Mouse (Mus musculus): Measurements from ENCODE around the gene Nfkb2.

DNA sequence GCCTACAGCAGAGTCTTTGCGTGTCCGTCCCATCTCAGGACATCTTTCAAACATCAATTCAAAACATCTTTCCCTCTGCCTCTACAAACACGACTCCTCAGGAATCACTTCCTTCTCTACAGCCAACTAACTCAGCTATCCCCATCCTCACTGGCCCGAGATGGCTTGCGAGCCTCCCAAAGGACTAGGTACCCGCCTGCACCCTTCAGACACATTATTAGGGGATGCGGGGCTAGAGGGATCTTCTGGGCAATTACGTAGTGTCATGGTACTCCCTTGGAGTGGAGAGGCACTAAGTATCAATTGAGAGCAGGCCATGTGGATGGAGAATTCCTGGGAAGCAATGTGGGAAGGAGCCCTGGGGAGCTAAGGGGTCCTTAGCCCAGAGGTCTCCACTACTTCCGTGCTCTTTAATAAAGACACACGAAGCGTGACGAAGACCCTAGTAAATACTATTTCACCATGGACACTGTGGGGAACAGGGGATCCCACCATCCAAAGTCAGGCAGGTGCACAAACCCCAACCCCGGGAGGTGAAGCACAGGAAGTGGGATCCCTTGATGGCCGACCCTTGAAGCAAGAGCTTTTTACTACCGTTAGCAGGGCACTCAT is 33.7 kb downstream of the Nfkb2 start:
- TF ChIP-seq MYOD1 (IDR thresholded peaks at IDR 0.05; ENCODE audit: control insufficient read depth in 1 of 3, insufficient read length in 2 of 3, low read depth in 2 of 3) (no peak), POLR2A (IDR thresholded peaks at IDR 0.05; ENCODE audit: insufficient read length, low read depth) (no peak), TCF3 (IDR thresholded peaks at IDR 0.05; ENCODE audit: insufficient read length, low read depth) (no peak), TCF12 (IDR thresholded peaks at IDR 0.05; ENCODE audit: insufficient read depth, poor library complexity, severe bottlenecking) (no peak), USF1 (IDR thresholded peaks at IDR 0.05; ENCODE audit: low read depth) (no peak), MAX (IDR thresholded peaks at IDR 0.05; ENCODE audit: low read depth) (no peak), E2F4 (IDR thresholded peaks at IDR 0.05; ENCODE audit: insufficient read depth) (no peak), POLR2AphosphoS2 (IDR thresholded peaks at IDR 0.05; ENCODE audit: insufficient read length, low read depth) (no peak), MYOG (IDR thresholded peaks at IDR 0.05; ENCODE audit: control insufficient read depth in 1 of 3, insufficient read depth in 1 of 3, insufficient read length in 2 of 3, low read depth in 2 of 3) (no peak), CEBPB (IDR thresholded peaks at IDR 0.05; ENCODE audit: insufficient read depth, poor library complexity, severe bottlenecking) (no peak), REST (IDR thresholded peaks at IDR 0.05; ENCODE audit: insufficient read depth, insufficient read length) (no peak)
